Mouse (Mus musculus) small intestine, adult 2 months (tissue): Measurements from ENCODE around the gene Ppp1r16b.

Source experiments
- CTCF ChIP-seq: fragments of 200-500 bp; IDR thresholded peaks from 2 replicates; pipeline ENCODE4 v1.5.1; 2012; ENCODE audit warnings: low read depth, mild to moderate bottlenecking, control low read depth, inconsistent platforms, low read length, moderate library complexity, mixed read lengths; ENCODE audit not compliant: insufficient replicate concordance, insufficient read length; ENCODE audit errors: extremely low read depth
- POLR2A ChIP-seq: fragments of 200-500 bp; IDR thresholded peaks from 2 replicates; pipeline ENCODE4 v1.6.1; 2012; ENCODE audit warnings: low read depth, mild to moderate bottlenecking, control low read depth, inconsistent platforms, low read length, moderate library complexity

GRCm38 (mm10) chr2:158658822-158659221 is 6.4 kb upstream of the Ppp1r16b start:
- TF ChIP-seq CTCF (no peak), POLR2A (no peak)
